Mouse (Mus musculus) neural tube, embryonic 14.5 days (tissue): ENCODE results near the gene Mcfd2. TPM values are rescaled to one million over a fixed set of nuclear protein-coding genes. Genes with fewer than 3 reads are reported as not detected.

Experiments
- ATAC-seq: fragments of 200-750 bp; cut with Nextera tagmentation; 2 replicates; pipeline ENCODE4 v1.8.0; 2017; ENCODE audit warnings: low read depth, mild to moderate bottlenecking, moderate TSS enrichment, moderate library complexity
- H3K27ac ChIP-seq: fragments of 300-500 bp; sonication (generic); 2 replicates; pipeline ENCODE4 v1.5.1; 2014; ENCODE audit warnings: low read depth, mild to moderate bottlenecking, control low read depth, low read length, moderate library complexity, mixed read lengths
- H3K27me3 ChIP-seq: fragments of 300-500 bp; sonication (generic); 2 replicates; pipeline ENCODE4 v1.6.1; 2014; ENCODE audit warnings: low read length; ENCODE audit not compliant: control insufficient read depth, insufficient read depth
- H3K36me3 ChIP-seq: fragments of 300-500 bp; sonication (generic); 2 replicates; pipeline ENCODE4 v1.6.1; 2014; ENCODE audit warnings: low read length, mixed read lengths; ENCODE audit not compliant: control insufficient read depth, insufficient read depth
- H3K4me1 ChIP-seq: fragments of 300-500 bp; sonication (generic); 2 replicates; pipeline ENCODE4 v1.6.1; 2014; ENCODE audit warnings: low read length; ENCODE audit not compliant: control insufficient read depth, insufficient read depth
- H3K4me2 ChIP-seq: fragments of 300-500 bp; sonication (generic); 2 replicates; pipeline ENCODE4 v1.6.1; 2014; ENCODE audit warnings: mild to moderate bottlenecking, low read depth, low read length, control low read depth
- H3K4me3 ChIP-seq: fragments of 300-500 bp; sonication (generic); 2 replicates; pipeline ENCODE4 v1.5.1; 2014; ENCODE audit warnings: low read depth, low read length, control low read depth, mixed read lengths
- H3K9ac ChIP-seq: fragments of 300-500 bp; sonication (generic); replicated peaks from 2 replicates; pipeline ENCODE4 v1.6.1; 2014; ENCODE audit warnings: low read depth, mild to moderate bottlenecking, control low read depth, low read length, mixed read lengths
- H3K9me3 ChIP-seq: fragments of 300-500 bp; sonication (generic); 2 replicates; pipeline ENCODE4 v1.6.1; 2016; ENCODE audit warnings: low read length; ENCODE audit not compliant: control insufficient read depth
- WGBS: fragments of 180-500 bp; shearing (Covaris S2); extraction: QIAGEN DNeasy Blood & Tissue Kit; methylation state at CpG from one replicate; pipeline ENCODE4 v1.1.7; 2014; 5-methylcytosine and 5-hydroxymethylcytosine counted together
- polyA plus RNA-seq: library from polyadenylated mRNA; unstranded; fragments of >200 nt; fragmentation: Nextera tagmentation; extraction: Ambion mirVana; gene quantifications from 2 replicates; pipeline ENCODE4 v1.2.1, GENCODE M21; 2014

Gene Mcfd2
- polyA plus RNA-seq, 1 experiment from 2014 or later: 38.3 TPM

- peak overlapping the region; percentile 78 for H3K4me2 ChIP-seq
- 93% methylated on average over 11 of the region's 11 CpGs for WGBS
- 0 out of 2 replicates have a peak, but pooled peaks cover 5% of the 10 kb centered on the region for H3K36me3 ChIP-seq
- H3K4me3 ChIP-seq: no peak overlapping the region
- peaks cover 12% of the 10 kb centered on the region for H3K4me1 ChIP-seq
- H3K9ac ChIP-seq: no peak overlapping the region; the same call in 1 of the 2 replicates
- H3K27ac ChIP-seq: no peak overlapping the region
- H3K9me3 ChIP-seq: no peaks in the 10 kb centered on the region
- no peaks in the 10 kb centered on the region for H3K27me3 ChIP-seq
- ATAC-seq: no peak
These were observed 1.5 kb downstream of the Mcfd2 start for GRCm38 (mm10) chr17:87264054-87264830.

DNA sequence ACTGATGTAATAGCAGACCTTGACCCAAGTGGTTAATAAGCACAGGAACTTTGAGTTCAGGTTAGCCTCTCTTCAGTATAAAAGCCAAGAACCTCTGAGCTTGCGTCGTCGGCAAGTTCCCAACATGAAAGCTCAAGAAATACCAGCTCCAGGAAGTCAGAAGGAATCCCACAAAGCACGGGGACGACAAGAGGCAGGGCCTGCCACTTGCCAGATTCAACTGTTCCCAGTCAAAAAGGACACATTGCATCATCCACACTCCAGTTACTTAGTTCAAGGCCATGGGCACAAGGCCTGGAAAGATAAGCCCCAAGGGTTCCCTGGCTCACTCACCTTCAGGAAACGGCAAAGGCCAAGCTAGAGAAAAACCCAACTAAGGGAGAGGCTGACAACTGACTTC, 2.3 kb downstream of the Mcfd2 start:
- Histone ChIP-seq H3K36me3 (0 out of 2 replicates have a peak, but pooled peaks cover 5% of the 10 kb centered on the region), H3K4me2 (no peak overlapping the region), H3K27me3 (no peaks in the 10 kb centered on the region), H3K27ac (no peak overlapping the region), H3K4me3 (no peak overlapping the region), H3K9me3 (no peaks in the 10 kb centered on the region), H3K9ac (no peak overlapping the region), H3K4me1 (peaks cover 12% of the 10 kb centered on the region)
- WGBS: 99% methylated on average over 6 of the region's 6 CpGs
- ATAC-seq: no peak

DNA sequence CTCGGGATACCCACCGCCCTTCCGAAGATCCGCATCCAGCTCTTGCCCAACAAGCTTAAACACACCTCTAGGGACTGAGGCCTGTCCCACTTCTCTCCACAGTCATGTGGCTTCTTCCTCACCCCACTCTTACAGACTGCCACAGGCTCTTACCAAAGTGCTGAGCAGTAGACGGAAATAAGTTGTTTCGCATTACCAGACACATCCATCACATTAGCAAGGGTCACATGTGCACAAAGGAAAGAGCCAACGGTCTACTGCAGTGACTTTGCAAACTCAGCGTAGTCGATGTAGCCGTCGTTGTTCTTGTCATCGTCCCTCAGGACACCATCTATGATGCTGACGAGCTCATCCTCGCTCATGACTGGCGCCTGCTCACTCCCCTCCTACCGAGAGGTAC, 10.1 kb downstream of the Mcfd2 start:
- H3K9ac ChIP-seq: no peak overlapping the region
- WGBS: 80% methylated on average over 16 of the region's 16 CpGs
- H3K27ac ChIP-seq: no peak overlapping the region
- no peak overlapping the region for H3K4me2 ChIP-seq
- peaks cover 43% of the 10 kb centered on the region for H3K36me3 ChIP-seq
- H3K4me3 ChIP-seq: no peak overlapping the region
- no peak for ATAC-seq
- no peaks in the 10 kb centered on the region for H3K4me1 ChIP-seq
- H3K27me3 ChIP-seq: no peaks in the 10 kb centered on the region
- H3K9me3 ChIP-seq: no peaks in the 10 kb centered on the region

GRCm38 (mm10) chr17:87254384-87254783, 11.4 kb downstream of the Mcfd2 start:
- H3K4me1 ChIP-seq: no peaks in the 10 kb centered on the region
- H3K27me3 ChIP-seq: no peaks in the 10 kb centered on the region
- no peak overlapping the region for H3K4me2 ChIP-seq
- H3K27ac ChIP-seq: no peak overlapping the region
- H3K9ac ChIP-seq: no peak overlapping the region
- WGBS: 80% methylated on average over 8 of the region's 8 CpGs
- H3K4me3 ChIP-seq: no peak overlapping the region
- H3K36me3 ChIP-seq: peaks cover 38% of the 10 kb centered on the region
- no peak for ATAC-seq
- H3K9me3 ChIP-seq: no peaks in the 10 kb centered on the region

- H3K9ac ChIP-seq: no peak overlapping the region
- H3K27me3 ChIP-seq: no peaks in the 10 kb centered on the region
- no peaks in the 10 kb centered on the region for H3K36me3 ChIP-seq
- no peak overlapping the region for H3K4me3 ChIP-seq
- WGBS: 74% methylated on average over 9 of the region's 9 CpGs
- H3K4me1 ChIP-seq: no peaks in the 10 kb centered on the region
- no peaks in the 10 kb centered on the region; the same call in 1 of the 2 replicates for H3K9me3 ChIP-seq
- no peak overlapping the region for H3K27ac ChIP-seq
- no peak overlapping the region for H3K4me2 ChIP-seq
- no peak for ATAC-seq
These were observed 19.6 kb downstream of the Mcfd2 start for GRCm38 (mm10) chr17:87246103-87246502.

GRCm38 (mm10) chr17:87237826-87238225, 27.9 kb downstream of the Mcfd2 start:
- H3K36me3 ChIP-seq: no peaks in the 10 kb centered on the region
- no peak overlapping the region for H3K9ac ChIP-seq
- H3K27me3 ChIP-seq: no peaks in the 10 kb centered on the region
- no peak overlapping the region for H3K27ac ChIP-seq
- H3K4me2 ChIP-seq: no peak overlapping the region
- ATAC-seq: no peak
- WGBS: 81% methylated on average over 11 of the region's 11 CpGs
- H3K4me3 ChIP-seq: no peak overlapping the region
- no peaks in the 10 kb centered on the region for H3K4me1 ChIP-seq
- H3K9me3 ChIP-seq: no peaks in the 10 kb centered on the region; the same call in 1 of the 2 replicates

GRCm38 (mm10) chr17:87236725-87237650, 28.7 kb downstream of the Mcfd2 start:
- Histone ChIP-seq H3K4me2 (no peak overlapping the region), H3K27ac (peak overlapping the region; percentile 6; the same call in 1 of the 2 replicates), H3K36me3 (no peaks in the 10 kb centered on the region), H3K4me3 (no peak overlapping the region), H3K4me1 (no peaks in the 10 kb centered on the region), H3K9me3 (no peaks in the 10 kb centered on the region; the same call in 1 of the 2 replicates), H3K27me3 (no peaks in the 10 kb centered on the region), H3K9ac (no peak overlapping the region)
- WGBS: 42% methylated on average over 18 of the region's 18 CpGs
- peak; percentile 70; the same call in 1 of the 2 replicates for ATAC-seq

GRCm38 (mm10) chr17:87235019-87235418, 30.7 kb downstream of the Mcfd2 start:
- WGBS: 83% methylated on average over 6 of the region's 6 CpGs
- Histone ChIP-seq H3K36me3 (no peaks in the 10 kb centered on the region), H3K9me3 (no peaks in the 10 kb centered on the region), H3K27ac (no peak overlapping the region), H3K4me2 (no peak overlapping the region), H3K27me3 (no peaks in the 10 kb centered on the region), H3K9ac (no peak overlapping the region), H3K4me3 (no peak overlapping the region), H3K4me1 (no peaks in the 10 kb centered on the region)
- no peak for ATAC-seq

DNA sequence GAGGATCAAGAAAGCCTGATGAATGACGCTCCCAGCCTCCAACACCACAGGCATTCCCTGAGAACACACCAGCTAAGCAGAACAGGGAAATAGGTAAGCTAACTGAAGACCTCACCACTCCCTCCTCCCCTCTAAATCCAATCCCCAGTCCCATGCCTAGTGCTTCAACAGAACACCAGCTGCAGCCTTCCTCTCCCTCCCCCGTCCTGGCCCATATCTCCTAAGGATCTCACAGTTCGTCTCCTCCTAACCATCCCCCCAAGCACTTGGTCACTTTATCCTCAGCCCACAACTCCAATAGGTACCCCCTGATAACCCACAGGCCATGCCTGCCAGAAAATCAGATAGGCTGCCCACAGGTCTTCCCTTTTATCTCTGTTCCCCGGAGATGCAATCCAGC, 37.9 kb downstream of the Mcfd2 start:
- WGBS: 83% methylated on average over 4 of the region's 4 CpGs
- no peak overlapping the region for H3K4me3 ChIP-seq

More for the DNA sequence above, 37.9 kb downstream of the Mcfd2 start:
- Histone ChIP-seq H3K27ac (no peak overlapping the region), H3K4me1 (no peaks in the 10 kb centered on the region), H3K27me3 (no peaks in the 10 kb centered on the region), H3K36me3 (no peaks in the 10 kb centered on the region), H3K4me2 (no peak overlapping the region), H3K9ac (no peak overlapping the region), H3K9me3 (no peaks in the 10 kb centered on the region)
- no peak for ATAC-seq
